Mouse (Mus musculus) kidney, embryonic 16.5 days (tissue): ENCODE measurements at regions not wholly inside any gene's neighbourhood (a gene's known extent, or its start where the extent isn't known, plus 50 kb on each side); places are given as distances from the start of the nearest gene placed in this dataset.

ENCODE experiments used
- ATAC-seq: fragments of 200-750 bp; cut with Nextera tagmentation; 2 replicates; pipeline ENCODE4 v1.8.0; 2017; ENCODE audit warnings: moderate TSS enrichment; ENCODE audit not compliant: low FRiP score, low TSS enrichment
- H3K27ac ChIP-seq: fragments of 300-500 bp; sonication (generic); 2 replicates; pipeline ENCODE4 v1.5.1; 2014; ENCODE audit warnings: low read length
- H3K27me3 ChIP-seq: fragments of 300-500 bp; sonication (generic); 2 replicates; pipeline ENCODE4 v1.6.1; 2014; ENCODE audit warnings: low read length, control low read depth, mixed read lengths; ENCODE audit not compliant: insufficient read depth
- H3K36me3 ChIP-seq: fragments of 300-500 bp; sonication (generic); 2 replicates; pipeline ENCODE4 v1.6.1; 2014; ENCODE audit warnings: low read length, control low read depth, mixed read lengths; ENCODE audit not compliant: insufficient read depth
- H3K4me1 ChIP-seq: fragments of 300-500 bp; sonication (generic); 2 replicates; pipeline ENCODE4 v1.6.1; 2014; ENCODE audit warnings: low read length, control low read depth, mixed read lengths; ENCODE audit not compliant: insufficient read depth
- H3K4me2 ChIP-seq: fragments of 300-500 bp; sonication (generic); replicated peaks from 2 replicates; pipeline ENCODE4 v1.6.1; 2014; ENCODE audit warnings: low read depth, low read length
- H3K4me3 ChIP-seq: fragments of 300-500 bp; sonication (generic); 2 replicates; pipeline ENCODE4 v1.5.1; 2014; ENCODE audit warnings: mild to moderate bottlenecking, low read length
- H3K9ac ChIP-seq: fragments of 300-500 bp; sonication (generic); replicated peaks from 2 replicates; pipeline ENCODE4 v1.6.1; 2014; ENCODE audit warnings: low read length
- H3K9me3 ChIP-seq: fragments of 300-500 bp; sonication (generic); 2 replicates; pipeline ENCODE4 v1.6.1; 2016; ENCODE audit warnings: low read length, control low read depth
- WGBS: fragments of 180-500 bp; shearing (Covaris S2); extraction: QIAGEN DNeasy Blood & Tissue Kit; methylation state at CpG from one replicate; pipeline ENCODE4 v1.1.7; 2014; 5-methylcytosine and 5-hydroxymethylcytosine counted together

DNA sequence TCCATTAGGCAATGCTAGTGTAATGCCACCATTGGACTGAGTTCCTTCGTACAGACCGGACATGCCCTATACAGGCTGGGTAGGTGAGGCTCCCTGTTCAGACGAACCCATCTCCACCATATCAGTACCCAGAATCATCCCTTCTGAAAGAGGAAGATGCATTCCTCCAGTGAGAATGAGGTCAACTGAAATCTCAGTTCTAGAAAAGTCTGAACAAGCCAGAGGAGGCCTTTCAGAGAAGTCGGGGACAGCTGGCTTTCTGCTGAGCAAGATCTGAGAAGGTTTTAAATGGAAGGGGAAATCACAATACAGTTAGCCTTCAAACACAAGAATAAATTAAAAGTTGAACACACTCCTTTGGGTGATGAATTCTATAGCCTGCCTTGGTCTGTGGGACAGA lies 145.5 kb upstream of the Jmjd1c start:
- WGBS: 90% methylated on average over 4 of the region's 4 CpGs
- H3K9ac ChIP-seq: no peak overlapping the region
- H3K4me3 ChIP-seq: no peak overlapping the region
- H3K36me3 ChIP-seq: no peaks in the 10 kb centered on the region
- H3K9me3 ChIP-seq: no peaks in the 10 kb centered on the region
- H3K27me3 ChIP-seq: no peaks in the 10 kb centered on the region
- H3K4me1 ChIP-seq: no peaks in the 10 kb centered on the region
- ATAC-seq: no peak
- H3K27ac ChIP-seq: no peak overlapping the region
- H3K4me2 ChIP-seq: no peak overlapping the region

DNA sequence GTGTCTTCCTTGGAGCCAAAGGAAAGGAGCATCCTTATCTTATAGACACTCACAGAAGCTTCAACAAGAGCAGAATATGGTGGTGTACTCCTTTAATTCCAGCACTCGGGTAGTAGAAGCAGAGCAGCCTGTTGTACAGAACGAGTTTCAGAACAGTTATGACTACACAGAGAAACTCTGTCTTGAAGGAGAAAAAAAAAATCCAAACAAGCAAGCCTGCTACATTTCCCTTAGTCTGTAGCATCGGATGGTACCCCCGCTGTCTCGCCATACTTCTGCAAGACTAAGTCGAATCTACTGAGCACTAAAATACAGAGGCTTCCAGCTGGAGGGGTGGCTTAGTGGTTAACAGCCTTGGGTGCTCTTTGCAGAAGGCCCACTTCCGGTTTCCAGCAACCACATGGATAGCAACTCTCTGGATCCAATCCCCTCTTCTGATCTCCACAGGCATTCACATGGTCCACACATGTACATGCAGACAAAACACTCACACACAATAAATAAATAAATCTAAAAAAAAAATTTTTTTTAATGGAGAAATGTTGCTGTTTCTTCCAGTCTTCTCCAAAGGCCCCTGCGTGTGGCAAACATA lies 144.6 kb upstream of the Jmjd1c start:
- no peak overlapping the region for H3K4me2 ChIP-seq
- no peak for ATAC-seq
- H3K4me3 ChIP-seq: no peak overlapping the region

DNA sequence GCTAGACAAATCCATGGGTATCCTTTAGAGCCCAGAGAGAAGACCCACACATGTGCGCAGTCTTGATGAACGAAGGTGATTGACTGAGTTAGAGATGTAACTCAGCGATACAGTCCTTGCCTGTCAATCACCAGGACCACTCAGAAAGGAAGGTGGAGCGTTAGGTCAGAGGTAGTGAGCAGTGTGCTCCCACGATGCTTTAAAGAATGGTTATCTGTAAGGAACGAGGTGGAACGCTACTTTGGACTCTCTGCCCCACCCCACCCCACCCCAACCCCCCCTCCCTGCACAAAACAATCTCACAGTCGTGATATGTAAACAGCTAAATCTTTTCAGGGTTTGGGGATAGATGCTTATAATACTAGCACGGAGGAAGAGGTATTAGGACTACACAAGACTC lies 144.0 kb upstream of the Jmjd1c start:
- WGBS: 77% methylated on average over 9 of the region's 9 CpGs
- Histone ChIP-seq H3K27me3 (no peaks in the 10 kb centered on the region), H3K4me2 (no peak overlapping the region)

More for the DNA sequence above, 144.6 kb upstream of the Jmjd1c start:
- H3K4me1 ChIP-seq: 0 out of 2 replicates have a peak, but pooled peaks cover 4% of the 10 kb centered on the region
- no peak overlapping the region for H3K27ac ChIP-seq
- H3K36me3 ChIP-seq: no peaks in the 10 kb centered on the region
- WGBS: 87% methylated on average over 8 of the region's 8 CpGs
- H3K9me3 ChIP-seq: no peaks in the 10 kb centered on the region
- H3K27me3 ChIP-seq: no peaks in the 10 kb centered on the region
- H3K9ac ChIP-seq: no peak overlapping the region

DNA sequence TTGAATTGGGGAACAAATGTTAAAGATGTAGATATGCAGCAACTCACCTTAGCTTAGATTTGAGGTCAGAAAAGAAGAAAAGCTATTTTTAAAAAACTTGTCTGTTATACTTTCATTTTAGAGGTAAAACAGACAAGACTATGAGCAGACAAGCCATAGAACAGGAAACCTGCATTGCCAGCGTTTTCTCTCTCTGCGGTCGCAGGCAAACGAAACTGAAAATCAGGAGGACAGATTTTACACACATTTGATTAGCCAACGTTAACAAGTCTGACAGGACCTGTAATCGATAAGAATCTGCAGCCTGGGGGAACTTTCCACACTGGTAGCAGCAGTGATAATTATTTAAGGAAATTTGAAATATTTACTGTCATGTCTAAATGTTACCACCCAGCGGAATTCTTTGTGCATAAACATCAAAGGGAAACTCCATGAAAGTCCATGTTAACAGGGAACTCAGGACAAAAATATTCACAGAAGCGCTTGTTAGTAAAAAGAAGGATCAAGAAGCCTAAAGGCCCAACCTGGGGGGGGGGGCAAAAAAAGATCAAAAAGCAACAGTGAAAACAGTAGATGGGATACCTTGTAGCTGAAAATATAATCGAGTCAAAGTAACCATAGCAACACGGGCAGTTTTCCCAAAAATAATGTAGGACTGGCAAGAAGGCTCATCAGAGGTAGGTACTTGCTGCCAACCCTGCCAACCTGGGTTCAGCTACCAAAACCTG lies 142.5 kb upstream of the Jmjd1c start:
- no peak for ATAC-seq
- Histone ChIP-seq H3K4me3 (no peak overlapping the region), H3K4me2 (no peak overlapping the region), H3K4me1 (0 out of 2 replicates have a peak, but pooled peaks cover 4% of the 10 kb centered on the region), H3K9me3 (no peaks in the 10 kb centered on the region), H3K27ac (no peak overlapping the region), H3K27me3 (no peaks in the 10 kb centered on the region), H3K36me3 (no peaks in the 10 kb centered on the region), H3K9ac (no peak overlapping the region)
- 70% methylated on average over 10 of the region's 10 CpGs for WGBS

More for the DNA sequence above, 144.0 kb upstream of the Jmjd1c start:
- H3K4me3 ChIP-seq: no peak overlapping the region
- ATAC-seq: no peak
- H3K4me1 ChIP-seq: 0 out of 2 replicates have a peak, but pooled peaks cover 4% of the 10 kb centered on the region
- H3K9me3 ChIP-seq: no peaks in the 10 kb centered on the region
- H3K27ac ChIP-seq: no peak overlapping the region
- H3K9ac ChIP-seq: no peak overlapping the region
- H3K36me3 ChIP-seq: no peaks in the 10 kb centered on the region

DNA sequence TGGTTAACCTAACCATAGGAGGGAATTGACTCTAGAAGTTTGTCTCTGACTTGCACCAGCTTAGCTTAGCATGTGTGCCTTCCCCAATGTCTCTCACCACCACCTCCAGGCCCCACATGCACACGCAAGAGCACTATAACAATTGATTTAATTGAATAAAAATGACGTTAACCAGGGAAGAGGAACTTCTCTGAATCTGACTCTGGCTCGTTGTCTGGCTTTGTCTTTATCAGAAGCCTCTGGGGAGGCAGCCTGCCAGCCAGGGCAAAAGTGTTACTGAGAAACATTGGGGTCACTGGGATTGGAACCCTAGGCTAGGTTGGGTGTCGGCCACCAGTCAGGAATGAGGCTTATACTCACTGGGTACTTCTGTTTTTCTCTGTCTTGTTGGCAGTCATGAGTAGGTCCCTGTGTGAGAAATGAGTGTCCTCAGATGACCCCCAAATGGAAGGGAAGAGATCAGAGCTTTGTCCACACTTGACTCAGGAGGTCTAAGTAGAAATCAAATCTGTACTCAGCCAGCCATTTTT lies 141.9 kb upstream of the Jmjd1c start:
- Histone ChIP-seq H3K9me3 (no peaks in the 10 kb centered on the region), H3K4me1 (0 out of 2 replicates have a peak, but pooled peaks cover 4% of the 10 kb centered on the region), H3K27me3 (no peaks in the 10 kb centered on the region), H3K27ac (no peak overlapping the region), H3K9ac (no peak overlapping the region), H3K4me3 (no peak overlapping the region), H3K4me2 (no peak overlapping the region), H3K36me3 (no peaks in the 10 kb centered on the region)
- WGBS: 70% methylated on average over 4 of the region's 4 CpGs
- no peak for ATAC-seq

DNA sequence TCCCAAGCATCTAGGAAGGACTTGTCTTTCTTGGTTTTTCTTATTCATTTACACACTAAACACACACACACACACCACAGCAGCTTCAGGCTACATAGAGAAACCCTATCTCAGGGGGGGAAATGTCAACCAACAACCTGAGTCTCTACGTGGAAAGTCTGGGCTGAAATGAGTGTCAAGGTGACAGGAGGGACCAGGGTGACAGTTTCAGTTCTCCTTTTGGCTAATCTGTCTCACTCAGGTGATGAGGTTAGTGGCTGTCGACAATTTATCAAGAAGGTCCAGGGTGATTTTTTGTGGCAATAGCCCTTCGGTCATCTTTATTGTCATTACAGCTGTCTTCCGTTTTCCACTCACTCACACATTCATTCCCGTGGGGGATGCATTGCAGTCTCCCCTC lies 140.5 kb upstream of the Jmjd1c start:
- no peak overlapping the region for H3K27ac ChIP-seq

DNA sequence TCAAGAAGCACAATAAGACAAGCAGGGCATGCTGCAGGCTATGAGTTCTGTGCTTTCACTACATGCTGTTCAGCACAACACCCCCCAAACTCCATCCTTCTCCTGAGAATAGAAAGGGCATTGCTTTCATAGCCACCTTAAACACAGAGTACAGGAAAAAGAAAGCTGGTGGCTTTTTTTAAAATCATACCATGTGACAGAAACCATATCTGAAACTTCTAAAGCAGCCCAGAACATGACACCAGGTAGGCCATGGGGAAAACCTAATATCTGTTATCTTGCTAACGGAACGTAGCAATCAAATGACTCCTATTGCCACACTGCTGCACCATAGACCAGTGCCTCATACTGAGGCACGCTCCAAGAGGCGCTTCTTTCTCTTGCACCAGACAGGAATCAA lies 139.3 kb upstream of the Jmjd1c start:
- no peak for ATAC-seq

More for the DNA sequence above, 140.5 kb upstream of the Jmjd1c start:
- ATAC-seq: no peak
- 32% methylated on average over 5 of the region's 5 CpGs for WGBS
- no peaks in the 10 kb centered on the region for H3K36me3 ChIP-seq
- H3K4me1 ChIP-seq: 0 out of 2 replicates have a peak, but pooled peaks cover 8% of the 10 kb centered on the region
- H3K4me3 ChIP-seq: no peak overlapping the region
- no peaks in the 10 kb centered on the region for H3K9me3 ChIP-seq
- no peak overlapping the region for H3K9ac ChIP-seq
- H3K27me3 ChIP-seq: no peaks in the 10 kb centered on the region
- no peak overlapping the region for H3K4me2 ChIP-seq

DNA sequence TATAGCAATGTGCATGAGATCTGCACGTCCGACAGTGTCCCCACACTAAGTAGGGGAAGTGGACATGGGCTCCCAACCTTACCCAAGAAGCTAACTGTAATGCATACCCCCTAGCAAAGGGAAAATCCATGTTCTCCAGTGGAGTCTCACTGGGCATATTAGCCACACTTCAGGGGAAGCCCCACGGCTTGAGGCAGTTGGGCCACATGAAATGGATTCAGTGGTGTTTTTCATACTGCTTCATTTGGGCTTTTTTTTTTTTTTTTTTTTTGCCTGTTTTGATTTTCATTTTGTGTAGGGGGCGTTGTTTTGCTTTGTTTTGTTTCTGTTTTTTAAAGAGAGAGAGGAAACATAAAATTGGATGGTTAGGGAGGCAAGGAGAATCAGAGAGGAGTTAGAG lies 138.6 kb upstream of the Jmjd1c start:
- Histone ChIP-seq H3K4me2 (no peak overlapping the region), H3K4me1 (0 out of 2 replicates have a peak, but pooled peaks cover 8% of the 10 kb centered on the region), H3K9ac (no peak overlapping the region), H3K27ac (no peak overlapping the region), H3K36me3 (no peaks in the 10 kb centered on the region), H3K4me3 (no peak overlapping the region), H3K9me3 (no peaks in the 10 kb centered on the region), H3K27me3 (no peaks in the 10 kb centered on the region)
- no peak for ATAC-seq
- WGBS: 90% methylated on average over 4 of the region's 4 CpGs

More for the DNA sequence above, 139.3 kb upstream of the Jmjd1c start:
- Histone ChIP-seq H3K4me1 (0 out of 2 replicates have a peak, but pooled peaks cover 8% of the 10 kb centered on the region), H3K4me3 (no peak overlapping the region), H3K27me3 (no peaks in the 10 kb centered on the region), H3K27ac (no peak overlapping the region), H3K4me2 (no peak overlapping the region), H3K9ac (no peak overlapping the region), H3K9me3 (no peaks in the 10 kb centered on the region), H3K36me3 (no peaks in the 10 kb centered on the region)
- 96% methylated on average over 4 of the region's 4 CpGs for WGBS
